Mouse (Mus musculus) embryonic facial prominence, embryonic 11.5 days (tissue): Measurements from ENCODE around the gene Yap1. TPM values are rescaled to one million over a fixed set of nuclear protein-coding genes. Genes with fewer than 3 reads are reported as not detected.
A peak's percentile ranks its signal among the peaks of the same experiment; 100 is the strongest.
"Not testable (repeated sequence)": the region's sequence is repeated elsewhere in the genome, so short reads cannot be mapped to it uniquely, and the experiment has no call there.

ENCODE experiments used
- ATAC-seq: fragments of 200-750 bp; cut with Nextera tagmentation; replicated peaks from 2 replicates; pipeline ENCODE4 v1.8.0; 2017; ENCODE audit warnings: low read depth; ENCODE audit not compliant: insufficient number of reproducible peaks, low FRiP score, low TSS enrichment
- DNase-seq: peaks from one replicate; pipeline ENCODE4 v3.0.0-alpha.2; 2015; ENCODE audit warnings: low spot score
- H3K27ac ChIP-seq: fragments of 300-500 bp; sonication (generic); replicated peaks from 2 replicates; pipeline ENCODE4 v1.5.1; 2014; ENCODE audit warnings: mild to moderate bottlenecking, low read depth, low read length, control low read depth
- H3K27me3 ChIP-seq: fragments of 300-500 bp; sonication (generic); 2 replicates; pipeline ENCODE4 v1.6.1; 2014; ENCODE audit warnings: mild to moderate bottlenecking, low read length, moderate library complexity, mixed read lengths; ENCODE audit not compliant: control insufficient read depth, insufficient read depth
- H3K36me3 ChIP-seq: fragments of 300-500 bp; sonication (generic); replicated peaks from 2 replicates; pipeline ENCODE4 v1.6.1; 2014; ENCODE audit warnings: low read depth, mild to moderate bottlenecking, low read length, moderate library complexity, mixed read lengths; ENCODE audit not compliant: control insufficient read depth, insufficient read depth
- H3K4me1 ChIP-seq: fragments of 300-500 bp; sonication (generic); 2 replicates; pipeline ENCODE4 v1.6.1; 2014; ENCODE audit warnings: low read length, mixed read lengths; ENCODE audit not compliant: control insufficient read depth, insufficient read depth
- H3K4me2 ChIP-seq: fragments of 300-500 bp; sonication (generic); 2 replicates; pipeline ENCODE4 v1.6.1; 2014; ENCODE audit warnings: low read depth, mild to moderate bottlenecking, control low read depth, low read length, moderate library complexity
- H3K4me3 ChIP-seq: fragments of 300-500 bp; sonication (generic); 2 replicates; pipeline ENCODE4 v1.5.1; 2014; ENCODE audit warnings: low read depth, low read length, control low read depth
- H3K9ac ChIP-seq: fragments of 300-500 bp; sonication (generic); replicated peaks from 2 replicates; pipeline ENCODE4 v1.6.1; 2014; ENCODE audit warnings: mild to moderate bottlenecking, control low read depth, low read length
- H3K9me3 ChIP-seq: fragments of 300-500 bp; sonication (generic); replicated peaks from 2 replicates; pipeline ENCODE4 v1.6.1; 2016; ENCODE audit warnings: mild to moderate bottlenecking, low read length, inconsistent platforms, mixed read lengths; ENCODE audit not compliant: control insufficient read depth
- WGBS: fragments of 180-500 bp; shearing (Covaris S2); extraction: QIAGEN DNeasy Blood & Tissue Kit; methylation state at CpG from one replicate; pipeline ENCODE4 v1.1.7; 2014; 5-methylcytosine and 5-hydroxymethylcytosine counted together
- polyA plus RNA-seq: library from polyadenylated mRNA; unstranded; fragments of >200 nt; fragmentation: Nextera tagmentation; extraction: Ambion mirVana; gene quantifications from 2 replicates; pipeline ENCODE4 v1.2.1, GENCODE M21; 2014

Gene Yap1
- polyA plus RNA-seq, 1 experiment from 2014 or later: 41.9 TPM

GRCm38 (mm10) chr9:7903825-7904224, 100.6 kb downstream of the Yap1 start:
- no peak overlapping the region for H3K4me3 ChIP-seq
- no peaks in the 10 kb centered on the region for H3K4me1 ChIP-seq
- peak; percentile 37 for DNase-seq
- H3K27me3 ChIP-seq: no peaks in the 10 kb centered on the region
- H3K9me3 ChIP-seq: no peaks in the 10 kb centered on the region
- no peak overlapping the region for H3K9ac ChIP-seq
- ATAC-seq: no peak
- H3K4me2 ChIP-seq: no peak overlapping the region
- 49% methylated on average over 5 of the region's 5 CpGs for WGBS
- no peak overlapping the region for H3K27ac ChIP-seq
- H3K36me3 ChIP-seq: no peaks in the 10 kb centered on the region

- H3K4me3 ChIP-seq: no peak overlapping the region
- no peak overlapping the region for H3K4me2 ChIP-seq
- DNase-seq (no peak), ATAC-seq (no peak)
- no peaks in the 10 kb centered on the region for H3K9me3 ChIP-seq
- no peak overlapping the region for H3K9ac ChIP-seq
- no peak overlapping the region for H3K27ac ChIP-seq
- no peaks in the 10 kb centered on the region for H3K27me3 ChIP-seq
- H3K36me3 ChIP-seq: no peaks in the 10 kb centered on the region
- 51% methylated on average over 2 of the region's 2 CpGs for WGBS
- no peaks in the 10 kb centered on the region for H3K4me1 ChIP-seq
Measured at GRCm38 (mm10) chr9:7903262-7903661, 101.1 kb downstream of the Yap1 start.

GRCm38 (mm10) chr9:7902311-7902710, 102.1 kb downstream of the Yap1 start:
- no peak overlapping the region for H3K4me2 ChIP-seq
- H3K9ac ChIP-seq: no peak overlapping the region

GRCm38 (mm10) chr9:7900965-7901364, 103.4 kb downstream of the Yap1 start:
- Histone ChIP-seq H3K4me2 (no peak overlapping the region), H3K27me3 (no peaks in the 10 kb centered on the region), H3K9ac (no peak overlapping the region), H3K36me3 (no peaks in the 10 kb centered on the region), H3K27ac (no peak overlapping the region), H3K9me3 (no peaks in the 10 kb centered on the region), H3K4me1 (no peaks in the 10 kb centered on the region), H3K4me3 (no peak overlapping the region)
- ATAC-seq (no peak), DNase-seq (no peak)
- 88% methylated on average over 8 of the region's 8 CpGs for WGBS

More at GRCm38 (mm10) chr9:7902311-7902710, 102.1 kb downstream of the Yap1 start:
- no peak for ATAC-seq
- Histone ChIP-seq H3K9me3 (no peaks in the 10 kb centered on the region), H3K27ac (no peak overlapping the region), H3K4me1 (no peaks in the 10 kb centered on the region), H3K27me3 (no peaks in the 10 kb centered on the region), H3K4me3 (no peak overlapping the region), H3K36me3 (no peaks in the 10 kb centered on the region)
- WGBS: 12% methylated on average over 7 of the region's 7 CpGs
- DNase-seq: peak; percentile 68

- ATAC-seq (peak; percentile 76), DNase-seq (peak; percentile 80)
- H3K4me1 ChIP-seq: no peaks in the 10 kb centered on the region
- no peaks in the 10 kb centered on the region for H3K9me3 ChIP-seq
- no peaks in the 10 kb centered on the region for H3K36me3 ChIP-seq
- no peak overlapping the region for H3K9ac ChIP-seq
- no peak overlapping the region for H3K4me2 ChIP-seq
- H3K27ac ChIP-seq: no peak overlapping the region
- whole genome bisulfite sequencing: 2% methylated on average over 3 of the region's 3 CpGs
- no peaks in the 10 kb centered on the region for H3K27me3 ChIP-seq
- no peak overlapping the region for H3K4me3 ChIP-seq
Measured at GRCm38 (mm10) chr9:7897502-7897901, 106.9 kb downstream of the Yap1 start.

GRCm38 (mm10) chr9:7891796-7892195, 112.6 kb downstream of the Yap1 start:
- not testable (repeated sequence) for H3K9ac ChIP-seq, H3K27ac ChIP-seq, H3K36me3 ChIP-seq, DNase-seq, H3K4me2 ChIP-seq, H3K4me3 ChIP-seq, H3K9me3 ChIP-seq, ATAC-seq, H3K27me3 ChIP-seq, H3K4me1 ChIP-seq
- whole genome bisulfite sequencing: 84% methylated on average over 1 of the region's 1 CpGs

- ATAC-seq: no peak
- Histone ChIP-seq H3K4me2 (no peak overlapping the region), H3K4me3 (no peak overlapping the region), H3K9ac (no peak overlapping the region), H3K27ac (no peak overlapping the region), H3K4me1 (no peaks in the 10 kb centered on the region), H3K9me3 (no peaks in the 10 kb centered on the region), H3K27me3 (no peaks in the 10 kb centered on the region), H3K36me3 (no peaks in the 10 kb centered on the region)
- DNase-seq: no peak
- WGBS: 83% methylated on average over 1 of the region's 1 CpGs
Measured at GRCm38 (mm10) chr9:7891177-7891576, 113.2 kb downstream of the Yap1 start.

GRCm38 (mm10) chr9:7884346-7884745, 120.0 kb downstream of the Yap1 start:
- no peak overlapping the region for H3K4me3 ChIP-seq
- no peak overlapping the region for H3K4me2 ChIP-seq
- H3K27ac ChIP-seq: no peak overlapping the region
- H3K36me3 ChIP-seq: no peaks in the 10 kb centered on the region
- DNase-seq: no peak
- H3K27me3 ChIP-seq: no peaks in the 10 kb centered on the region
- no peak for ATAC-seq
- 97% methylated on average over 3 of the region's 3 CpGs for WGBS
- H3K4me1 ChIP-seq: no peaks in the 10 kb centered on the region
- no peaks in the 10 kb centered on the region for H3K9me3 ChIP-seq
- H3K9ac ChIP-seq: no peak overlapping the region
